Mouse (Mus musculus): ENCODE results near the gene Ptprt.

Gene Ptprt

DNA sequence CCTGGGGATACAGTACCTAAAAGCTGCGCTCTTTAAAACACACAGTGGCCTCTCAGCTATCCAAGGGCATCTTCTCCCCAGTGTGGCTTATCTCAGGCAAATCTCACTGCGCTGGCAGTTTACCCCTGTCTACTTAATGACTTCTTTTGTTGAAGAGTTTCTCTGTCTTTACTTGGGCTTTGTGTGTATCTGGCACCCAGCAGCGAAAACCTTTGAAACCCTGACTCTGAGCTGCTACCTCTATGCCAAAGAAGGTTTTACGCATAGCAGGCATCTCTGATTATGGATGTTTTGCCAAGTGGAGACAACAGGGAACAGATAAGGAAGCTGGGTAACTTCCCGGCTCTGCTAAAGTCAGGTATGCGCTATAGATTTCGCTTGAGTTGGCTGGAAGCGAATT is 956.1 kb downstream of the Ptprt start:
- no peak for DNase-seq (ENCODE audit: low spot score in 2 of 2)

DNA sequence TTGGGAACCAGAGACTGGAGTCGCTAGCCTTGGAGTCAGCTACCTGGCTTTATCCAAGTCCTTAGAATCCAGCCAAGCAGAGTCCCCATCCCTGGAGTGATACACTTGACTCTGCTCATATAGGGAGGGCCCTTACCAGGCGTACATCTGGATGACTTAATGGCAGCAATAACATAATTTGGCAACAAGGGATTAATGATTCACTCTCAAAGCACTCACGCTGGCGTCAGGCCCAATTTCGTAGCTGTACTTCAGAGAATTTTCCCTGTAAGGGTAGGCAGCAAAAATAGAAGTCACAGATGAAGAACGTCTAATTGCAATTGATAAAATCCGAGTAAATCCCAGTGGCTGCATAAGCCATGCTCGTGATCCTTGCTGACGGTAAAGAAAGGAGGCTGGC is 956.5 kb downstream of the Ptprt start:
- no peak for DNase-seq (ENCODE audit: low spot score in 2 of 2)

DNA sequence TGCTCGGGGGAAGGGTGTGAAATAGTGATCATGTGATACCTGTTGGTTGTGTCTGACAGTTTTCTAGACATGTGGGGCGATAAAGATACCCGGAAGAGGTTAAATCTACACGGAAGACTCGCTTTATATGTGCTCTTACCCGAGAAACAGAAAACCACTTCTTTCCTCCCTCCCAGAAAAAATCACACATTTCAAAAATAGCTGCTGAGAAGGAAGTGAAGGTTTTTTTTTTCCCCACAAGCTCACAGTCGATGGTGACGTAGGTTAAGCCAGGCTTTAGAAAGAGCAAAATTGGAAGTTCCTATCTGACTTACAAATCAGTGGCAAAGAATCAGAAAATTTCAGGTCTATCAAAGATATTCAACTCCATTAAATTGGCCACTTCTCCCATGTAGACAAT is 965.1 kb downstream of the Ptprt start:
- no peak for DNase-seq (ENCODE audit: low spot score in 2 of 2)

DNA sequence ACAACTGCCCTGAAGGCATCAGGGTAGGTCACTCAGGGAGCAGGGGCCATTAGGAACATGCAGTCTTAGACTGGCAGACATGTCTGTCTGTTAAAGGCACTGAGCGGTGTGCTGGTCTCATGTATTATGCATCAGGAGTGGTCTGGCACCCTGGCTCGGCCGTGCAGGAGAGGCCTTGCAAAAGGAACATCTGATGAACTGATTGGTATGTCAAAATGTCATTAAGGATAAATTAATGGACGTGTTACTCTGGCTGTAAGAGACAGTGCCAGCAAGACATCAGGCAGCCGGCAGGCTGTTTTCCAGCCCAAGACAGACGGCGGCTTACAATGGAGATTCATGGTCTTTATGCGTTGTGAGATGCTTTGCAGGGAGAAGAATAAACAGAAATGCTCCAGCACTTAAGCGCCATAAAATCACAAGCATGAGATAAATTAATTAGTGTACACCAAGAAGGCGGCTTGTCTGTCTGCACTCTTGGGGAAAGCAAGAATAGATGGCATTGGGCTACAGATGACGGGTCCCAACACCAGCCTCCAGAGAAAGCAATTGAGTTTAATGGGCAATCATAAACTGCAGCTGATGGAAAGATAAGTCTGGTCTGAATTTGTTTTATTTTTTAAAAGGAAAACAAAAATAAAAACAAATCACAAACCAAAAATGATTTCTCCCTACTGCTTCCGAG is 992.5 kb downstream of the Ptprt start:
- DNase-seq (ENCODE audit: low spot score in 2 of 2) = no peak

DNA sequence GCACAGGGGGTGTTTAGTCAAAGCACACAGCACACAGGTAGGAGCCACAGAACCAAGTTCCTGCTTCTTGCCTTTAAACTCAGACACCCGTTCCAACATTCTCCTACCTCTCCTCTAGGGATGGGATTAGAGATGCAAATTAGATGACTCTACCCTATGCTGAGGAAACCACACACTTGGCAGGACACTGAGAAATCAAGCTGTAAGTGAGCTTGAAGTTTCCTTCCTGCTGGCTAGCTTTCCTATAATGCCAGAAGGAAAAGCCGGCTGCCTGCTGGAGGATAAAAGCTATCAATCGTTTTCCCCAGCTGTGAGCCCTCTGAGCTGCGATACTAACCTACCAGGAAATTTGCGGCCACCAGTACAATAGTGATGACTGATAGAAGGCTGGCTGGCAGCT is 999.0 kb downstream of the Ptprt start:
- DNase-seq (ENCODE audit: low spot score in 2 of 2) = no peak

DNA sequence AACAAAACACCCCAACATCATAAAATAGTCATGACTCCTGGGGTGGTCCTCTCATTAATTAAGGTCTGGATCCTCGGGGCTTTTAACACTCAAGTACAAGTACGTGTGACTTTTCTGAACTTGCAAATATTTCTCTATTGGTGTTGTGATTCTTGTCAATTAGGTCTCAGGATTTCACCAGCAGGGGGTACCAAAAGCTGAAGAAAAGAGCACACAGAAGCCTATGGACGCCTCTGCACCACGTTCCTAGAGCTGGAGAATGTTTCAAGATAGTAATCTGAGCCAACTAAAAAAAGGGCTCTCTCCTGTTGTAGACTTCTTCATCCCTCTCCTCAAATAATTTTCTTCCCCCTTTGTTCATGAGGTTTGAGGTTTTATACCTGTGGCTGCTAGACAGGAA is 1000.1 kb downstream of the Ptprt start:
- DNase-seq (ENCODE audit: low spot score in 2 of 2) = no peak

DNA sequence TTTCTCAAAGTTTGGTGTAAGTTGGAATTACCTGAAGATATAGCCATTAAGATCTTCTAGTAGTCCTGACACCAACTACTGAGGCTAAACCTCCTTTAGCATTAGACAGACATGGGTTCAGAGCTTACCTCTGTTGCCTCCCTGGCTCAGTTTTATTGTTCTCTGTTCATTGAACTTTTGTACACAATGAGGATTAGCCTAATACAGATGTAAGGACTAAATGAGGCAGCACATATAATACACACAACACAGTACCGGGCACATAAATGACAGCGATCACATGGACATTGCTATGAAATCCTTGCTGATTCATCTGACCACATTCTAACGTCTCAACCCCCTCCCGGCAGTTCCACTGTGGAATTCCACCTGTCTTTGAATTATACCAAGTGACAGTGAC is 1003.9 kb downstream of the Ptprt start:
- no peak for DNase-seq (ENCODE audit: low spot score in 2 of 2)

- DNase-seq (ENCODE audit: low spot score in 2 of 2) = no peak
Observed at GRCm38 (mm10) chr2:161656632-161657031, 1004.3 kb downstream of the Ptprt start.

DNA sequence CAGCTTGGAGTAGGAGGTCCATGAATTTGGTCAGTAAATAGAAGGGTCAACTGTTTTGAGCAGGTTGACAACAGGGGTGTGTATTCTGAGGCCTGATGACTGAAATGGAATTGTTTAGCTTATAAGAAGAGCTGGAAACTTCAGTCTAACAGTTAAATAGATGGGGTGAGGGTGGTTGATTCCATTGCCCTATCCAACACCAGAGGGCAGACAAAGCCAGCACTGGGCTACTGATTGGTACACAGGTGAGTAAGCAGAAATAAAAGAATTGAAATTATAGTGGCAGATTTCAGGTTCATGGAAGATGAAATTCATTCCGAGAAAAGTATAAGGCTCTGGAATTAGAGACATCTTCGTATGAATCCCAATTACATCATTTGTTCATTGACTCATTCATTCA is 1020.1 kb downstream of the Ptprt start:
- no peak for DNase-seq (ENCODE audit: low spot score in 2 of 2)

DNA sequence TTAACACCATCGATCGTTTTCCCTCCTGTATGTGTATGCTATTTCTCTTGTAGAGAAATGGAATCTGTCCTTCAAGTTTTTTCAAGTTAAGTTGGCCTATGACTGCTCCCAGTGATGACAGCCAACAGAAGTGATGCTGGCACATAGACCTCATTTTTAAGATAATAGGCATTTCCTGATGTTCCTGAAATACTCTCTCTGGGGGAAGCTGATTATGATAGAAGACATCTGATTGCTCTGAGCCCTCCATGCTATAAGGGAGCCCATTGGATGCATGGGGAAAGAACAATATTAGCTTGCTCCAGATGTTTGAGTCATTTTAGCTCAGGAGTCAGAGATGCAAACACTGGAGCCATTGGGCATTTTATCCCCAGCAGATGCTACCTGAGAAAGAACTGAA is 1026.9 kb downstream of the Ptprt start:
- DNase-seq (ENCODE audit: low spot score in 2 of 2) = no peak

- no peak for DNase-seq (ENCODE audit: low spot score in 2 of 2)
Observed at GRCm38 (mm10) chr2:161625896-161626295, 1035.1 kb downstream of the Ptprt start.

GRCm38 (mm10) chr2:161608401-161608800 is 1052.5 kb downstream of the Ptprt start:
- no peak for DNase-seq (ENCODE audit: low spot score in 2 of 2)

DNA sequence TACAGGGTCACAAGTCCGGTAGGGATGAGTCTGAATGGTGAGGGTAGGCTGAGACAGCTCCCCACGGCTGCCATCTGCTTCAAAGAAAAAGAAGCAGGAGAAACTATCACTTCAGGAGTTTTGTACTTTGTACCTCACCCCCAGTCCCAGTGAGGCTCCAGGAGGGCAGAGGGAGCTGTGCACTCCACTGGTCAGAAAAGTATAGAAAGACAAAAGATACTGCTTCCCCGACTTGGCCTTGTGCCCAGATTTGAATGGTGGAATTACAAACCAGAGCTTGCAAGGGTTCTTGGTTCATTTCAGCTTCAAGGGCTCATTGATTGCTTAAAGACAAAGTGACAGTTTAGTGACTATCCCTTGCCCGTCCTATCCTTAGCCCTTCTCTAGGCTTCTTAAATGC is 1053.6 kb downstream of the Ptprt start:
- DNase-seq (ENCODE audit: low spot score in 2 of 2) = no peak

GRCm38 (mm10) chr2:161600206-161600808 is 1060.6 kb downstream of the Ptprt start:
- DNase-seq (ENCODE audit: low spot score in 2 of 2) = no peak

DNA sequence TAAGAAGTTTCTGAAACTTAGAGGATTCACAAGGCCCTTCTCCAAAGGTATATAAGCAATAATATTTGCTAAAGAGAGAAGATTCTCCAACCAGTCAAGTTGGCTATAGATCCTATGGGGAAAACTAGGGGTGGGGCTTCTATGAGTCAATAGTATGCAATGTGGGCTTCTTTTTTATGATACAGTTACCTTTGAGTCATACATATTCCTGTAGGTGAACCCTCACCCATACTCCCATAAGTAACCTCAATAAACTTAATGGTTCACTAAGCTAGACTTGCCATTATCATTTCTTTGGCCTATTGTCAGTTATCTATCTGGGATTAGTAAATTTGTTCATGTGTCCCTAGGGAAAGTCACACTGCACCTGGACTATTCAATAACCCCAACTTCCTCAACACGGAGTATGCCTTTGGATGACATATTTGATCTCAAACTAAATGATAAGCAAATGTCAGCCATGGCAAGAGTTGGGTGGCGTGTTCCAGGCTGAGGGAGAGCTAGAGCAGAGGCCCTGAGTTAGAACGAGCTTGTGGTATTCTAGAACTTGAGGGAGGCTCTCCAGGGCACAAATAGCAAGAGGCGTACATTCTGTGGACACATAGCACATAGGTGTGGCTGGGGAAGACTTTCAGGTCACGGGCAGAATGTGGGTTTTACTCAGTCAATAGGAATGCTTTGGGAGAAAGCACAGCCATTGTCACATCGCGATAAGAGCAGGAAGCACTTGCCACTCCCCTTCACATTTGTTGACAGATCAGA is 1067.4 kb downstream of the Ptprt start:
- no peak for DNase-seq (ENCODE audit: low spot score in 2 of 2)

- DNase-seq (ENCODE audit: low spot score in 2 of 2) = no peak
Observed at GRCm38 (mm10) chr2:161574401-161574800, 1086.5 kb downstream of the Ptprt start.

- no peak for DNase-seq (ENCODE audit: low spot score in 2 of 2)
Observed at GRCm38 (mm10) chr2:161572201-161572600, 1088.7 kb downstream of the Ptprt start.

DNA sequence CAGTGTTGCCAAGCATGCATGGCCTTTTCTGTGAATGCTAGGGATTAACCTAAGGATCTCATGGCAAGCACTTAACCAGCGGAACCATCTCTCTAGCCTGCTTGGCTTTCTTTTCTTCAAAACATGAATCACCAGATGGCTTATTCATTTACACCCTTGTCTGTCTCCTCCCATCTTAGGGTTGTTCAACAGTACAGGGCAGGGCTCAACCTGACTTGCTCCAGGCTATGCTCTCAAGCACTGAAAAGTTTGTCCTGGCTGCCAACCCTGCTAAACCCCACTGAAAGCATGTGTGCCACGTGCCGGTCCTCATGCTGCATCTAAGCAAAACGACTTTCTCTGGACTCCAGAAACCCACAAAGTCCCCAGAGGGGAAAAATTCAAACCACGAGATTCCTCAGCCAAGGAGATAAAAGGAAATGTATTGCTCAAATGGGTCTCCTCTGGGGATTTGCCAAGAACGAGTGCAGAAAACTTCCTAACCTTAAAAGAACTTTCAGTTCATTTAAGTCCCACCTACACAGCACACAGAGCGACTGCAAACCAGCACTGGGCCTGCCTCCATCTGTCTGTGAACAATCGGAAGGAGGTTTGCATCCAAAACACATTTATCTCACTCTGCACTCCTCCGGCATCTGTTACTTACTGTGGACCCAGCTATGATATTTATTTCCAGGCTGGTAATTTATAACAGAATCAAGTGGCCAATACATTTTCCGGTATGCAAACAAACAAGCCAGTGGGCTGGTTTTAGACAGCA is 1090.5 kb downstream of the Ptprt start:
- DNase-seq (ENCODE audit: low spot score in 2 of 2) = no peak

- DNase-seq (ENCODE audit: low spot score in 2 of 2) = no peak
Observed at GRCm38 (mm10) chr2:161561502-161561901, 1099.4 kb downstream of the Ptprt start.

DNA sequence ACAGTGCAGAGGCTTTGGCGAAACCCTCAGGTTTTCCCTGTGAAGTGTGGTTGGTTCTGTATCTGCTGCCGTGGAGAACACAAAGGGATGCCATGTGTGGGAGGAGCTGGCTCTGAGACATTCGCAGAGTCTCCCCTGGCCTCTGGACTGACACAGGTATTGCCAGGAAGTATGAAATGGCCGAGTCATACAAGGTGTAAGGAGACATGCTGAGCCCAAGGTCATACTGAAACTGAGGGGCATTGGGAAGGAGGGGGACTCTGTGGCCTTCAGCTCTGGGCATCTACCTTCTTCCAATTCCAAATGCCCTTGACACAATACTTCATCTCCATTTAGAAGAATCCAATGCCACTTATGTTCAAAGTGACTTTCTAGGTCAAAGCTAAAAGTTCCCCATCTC is 1103.1 kb downstream of the Ptprt start:
- no peak for DNase-seq (ENCODE audit: low spot score in 2 of 2)

- DNase-seq (ENCODE audit: low spot score in 2 of 2) = no peak
Observed at GRCm38 (mm10) chr2:161553651-161554050, 1107.3 kb downstream of the Ptprt start.

GRCm38 (mm10) chr2:161552011-161552410 is 1108.9 kb downstream of the Ptprt start:
- no peak for DNase-seq (ENCODE audit: low spot score in 2 of 2)

Measured in thymus, postnatal 10 days (tissue).